Mouse (Mus musculus) neutrophil, adult 65 days (primary cell): ENCODE results near the gene Crebrf. TPM values are rescaled to one million over a fixed set of nuclear protein-coding genes. Genes with fewer than 3 reads are reported as not detected.

Experiments used
- total RNA-seq: library from RNA; stranded (reverse); gene quantifications from 2 replicates; pipeline ENCODE4 v1.2.4, GENCODE M21; 2023

Gene Crebrf
- total RNA-seq = 77.1 and 128 TPM in 2 replicates

DNA sequence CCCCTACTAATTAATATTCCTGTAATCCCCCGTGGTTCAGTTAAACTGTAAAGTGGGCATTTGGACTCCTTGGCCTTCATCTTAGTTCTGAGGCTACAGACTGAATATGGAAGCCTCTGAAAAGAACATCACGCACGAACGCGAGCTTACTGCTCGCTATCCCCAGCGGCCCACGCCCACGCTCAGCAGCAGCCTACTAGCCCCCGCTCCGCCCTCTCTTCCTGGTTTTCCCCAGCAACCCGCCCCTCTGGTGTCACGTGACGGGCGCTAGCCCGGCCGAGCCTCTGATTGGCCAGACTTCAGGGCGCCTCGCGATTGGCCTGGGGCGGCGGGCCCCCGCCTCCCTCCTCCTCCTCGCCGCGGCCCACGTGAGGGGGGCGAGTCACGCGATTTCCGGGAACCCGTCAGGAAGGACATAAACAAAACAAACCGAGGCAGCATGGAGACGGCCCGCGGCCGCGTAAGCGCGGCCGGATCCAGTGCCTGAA, at the start of gene Crebrf:
TSS of gene Crebrf (plus strand) at position 380 of the 488 bp plus-strand sequence.

GRCm38 (mm10) chr17:26780750-26781571, 65.5 kb downstream of the Crebrf start, which contains the start of gene Bnip1:
Gene Bnip1, plus strand, starts transcription at chr17:26781066.

Other genes with a start within 250 kb of the Crebrf start
- 16.5 and 25.5 TPM in 2 replicates for gene Ergic1, start 154.2 kb upstream of the Crebrf start, total RNA-seq
- 1,452 and 2,172 TPM in 2 replicates for gene Dusp1, start 153.5 kb upstream of the Crebrf start, total RNA-seq
- 149 and 160 TPM in 2 replicates for gene Atp6v0e, start 52.4 kb upstream of the Crebrf start, total RNA-seq
- gene Bnip1, start 65.4 kb downstream of the Crebrf start, total RNA-seq = 14.8 and 19.3 TPM in 2 replicates
- not detected in 2 replicates for gene Nkx2-5, start 129.4 kb downstream of the Crebrf start, total RNA-seq
- gene Kifc5b, start 201.4 kb downstream of the Crebrf start, total RNA-seq = 13.9 and 23.1 TPM in 2 replicates
- gene Phf1, start 217.4 kb downstream of the Crebrf start, total RNA-seq = 76.0 and 101 TPM in 2 replicates
- 46.7 and 60.9 TPM in 2 replicates for gene Cuta, start 223.9 kb downstream of the Crebrf start, total RNA-seq
- gene Syngap1, start 225.6 kb downstream of the Crebrf start, total RNA-seq = 1.8 and 4.3 TPM in 2 replicates